Comparison of ENCODE assay signal across 9 mouse cellular contexts in genomic region chr11:35798495-35798820, GRCm38 (mm10). TPM values are rescaled to one million over a fixed set of nuclear protein-coding genes. Genes with fewer than 3 reads are reported as not detected.
DNase-seq lines count a peak whose midpoint lies in the region; ATAC-seq and TF ChIP-seq lines count a peak whose summit lies in the region.
"Had no signal": no experiment of that assay in that cellular context is flagged by ENCODE, and none has a peak within 500 bp of the region (broad histone marks: within the 10 kb centered on the region; RNA-seq: fewer than 3 reads in every experiment).

No protein-coding gene starts in this region.

- TF ChIP-seq CTCF in heart, postnatal 0 days (IDR thresholded peaks at IDR 0.05; ENCODE audit: low read depth) = no peak
- TF ChIP-seq CTCF in heart, adult 2 months (IDR thresholded peaks at IDR 0.05) = no peak

- H3K36me3 ChIP-seq in heart, postnatal 0 days (replicated peaks; ENCODE audit: control insufficient read depth, insufficient read depth, low read length) = no peaks in the 10 kb centered on the region
- no peaks in the 10 kb centered on the region for H3K36me3 ChIP-seq in heart, adult 2 months (ENCODE audit: control insufficient read depth, insufficient read depth, low read length)
- H3K36me3 ChIP-seq: G1E had no signal

- H3K4me3 ChIP-seq in heart, postnatal 0 days (ENCODE audit: low read depth, low read length) = peak overlapping the region; percentile 18
- H3K4me3 ChIP-seq in heart, adult 2 months = no peak overlapping the region

- H3K27me3 ChIP-seq in heart, postnatal 0 days (ENCODE audit: control insufficient read depth, insufficient read depth, low read length) = peaks cover 49% of the 10 kb centered on the region
- H3K27me3 ChIP-seq in heart, adult 2 months (ENCODE audit: control insufficient read depth, insufficient read depth, low read length) = peaks cover 12% of the 10 kb centered on the region

- WGBS in heart, postnatal 0 days = 6% methylated on average over 23 of the region's 23 CpGs
- 4% methylated on average over 23 of the region's 23 CpGs for WGBS in heart, adult 2 months

- no peak for DNase-seq in heart, postnatal 0 days (ENCODE audit: low spot score)
- DNase-seq in heart, adult 2 months = no peak
- peak; percentile 88 to 89 for DNase-seq in cerebellum, postnatal 10 days
- peak; percentile 66 to 69 for DNase-seq in frontal cortex, postnatal 25 days (ENCODE audit: low spot score in 2 of 2)
- peak; percentile 46 to 77 for DNase-seq in left cerebral cortex, adult 9 months (ENCODE audit: low spot score in 2 of 2)
- peak; percentile 66 for DNase-seq in retina, embryonic 14.5 days (ENCODE audit: low spot score)
- no peak for DNase-seq in spleen, adult 12 weeks (ENCODE audit: low spot score)

- no peak overlapping the region for H3K9ac ChIP-seq in heart, postnatal 0 days (replicated peaks; ENCODE audit: low read depth, low read length)
- no peak overlapping the region for H3K9ac ChIP-seq in heart, adult 2 months (ENCODE audit: low read depth, low read length)

- no peak for TF ChIP-seq EP300 in heart, postnatal 0 days (IDR thresholded peaks at IDR 0.05; ENCODE audit: low read depth)
- no peak for TF ChIP-seq EP300 in heart, adult 2 months (IDR thresholded peaks at IDR 0.05; ENCODE audit: insufficient read depth, low read depth, low read length)

- H3K9me3 ChIP-seq in heart, postnatal 0 days (replicated peaks; ENCODE audit: control insufficient read depth, low read length) = no peaks in the 10 kb centered on the region

- no peaks in the 10 kb centered on the region for H3K4me1 ChIP-seq in heart, postnatal 0 days (ENCODE audit: control insufficient read depth, insufficient read depth)
- no peaks in the 10 kb centered on the region for H3K4me1 ChIP-seq in heart, adult 2 months (ENCODE audit: control insufficient read depth, insufficient read depth, low read length)

- no peak for ATAC-seq in heart, postnatal 0 days (ENCODE audit: insufficient read depth, low read depth)
- no peak for ATAC-seq in megakaryocyte-erythroid progenitor cell, adult 5-6 weeks (replicated peaks; ENCODE audit: low FRiP score, low TSS enrichment, poor library complexity, severe bottlenecking)

- intact Hi-C loops in heart, adult 2 months (cut with DNase I) = no loop called here

- H3K4me2 ChIP-seq in heart, postnatal 0 days (ENCODE audit: low read depth, low read length) = peak overlapping the region; percentile 43; the same call in 1 of the 2 replicates

- H3K27ac ChIP-seq in heart, postnatal 0 days (ENCODE audit: low read depth) = no peak overlapping the region
- H3K27ac ChIP-seq in heart, adult 2 months = no peak overlapping the region

- TF ChIP-seq POLR2A in heart, adult 2 months (IDR thresholded peaks at IDR 0.05; ENCODE audit: insufficient read depth, low read depth, low read length) = no peak

- no peaks in the 10 kb centered on the region for H3K79me2 ChIP-seq in heart, adult 2 months (replicated peaks; ENCODE audit: control insufficient read depth, insufficient read depth, low read length)

RNA-seq across cellular contexts. Expression of gene Fbll1, which starts 0.2 kb away (rescaled TPM):
- total RNA-seq in heart, postnatal 0 days (2014; rRNA removed; ENCODE audit: low replicate concordance) = not detected in 2 replicates
- not detected in 2 replicates for polyA plus RNA-seq in heart, postnatal 0 days (2015; fragmentation: Nextera tagmentation; extraction: Ambion mirVana)
- total RNA-seq in heart, adult 2 months (2021) = not detected
- polyA plus RNA-seq in heart, adult 2 months (2012; rRNA removed) = 0.12 TPM in 1 of 2 replicates, not detected in the other
- total RNA-seq in megakaryocyte-erythroid progenitor cell, adult 5-6 weeks (2014; fragmentation: Nextera tagmentation) = not detected in 2 replicates
- not detected in 2 replicates for total RNA-seq in megakaryocyte-erythroid progenitor cell, adult 5-6 weeks (2017)
- polyA plus RNA-seq: G1E had no signal

RNA-seq across cellular contexts. Expression of gene Pank3, which starts 29.2 kb away (rescaled TPM):
- total RNA-seq in heart, postnatal 0 days (2014; rRNA removed; ENCODE audit: low replicate concordance) = 23.0 and 28.6 TPM in 2 replicates
- polyA plus RNA-seq in heart, postnatal 0 days (2015; fragmentation: Nextera tagmentation; extraction: Ambion mirVana) = 5.9 and 6.3 TPM in 2 replicates
- total RNA-seq in heart, adult 2 months (2021) = 10 to 100 TPM; 19.4 to 21.8 TPM
- 4.8 and 10.9 TPM in 2 replicates for polyA plus RNA-seq in heart, adult 2 months (2012; rRNA removed)
- total RNA-seq in megakaryocyte-erythroid progenitor cell, adult 5-6 weeks (2014; fragmentation: Nextera tagmentation) = 14.3 and 15.7 TPM in 2 replicates
- 26.4 and 40.9 TPM in 2 replicates for total RNA-seq in megakaryocyte-erythroid progenitor cell, adult 5-6 weeks (2017)

RNA-seq across cellular contexts. Expression of gene Rars, which starts 35.8 kb away (rescaled TPM):
- total RNA-seq in heart, postnatal 0 days (2014; rRNA removed; ENCODE audit: low replicate concordance) = 16.9 and 22.7 TPM in 2 replicates
- polyA plus RNA-seq in heart, postnatal 0 days (2015; fragmentation: Nextera tagmentation; extraction: Ambion mirVana) = 38.0 and 38.7 TPM in 2 replicates
- total RNA-seq in heart, adult 2 months (2021) = 10 to 100 TPM; 36.3 to 37.4 TPM
- 11.7 and 21.8 TPM in 2 replicates for polyA plus RNA-seq in heart, adult 2 months (2012; rRNA removed)
- 99.7 and 111 TPM in 2 replicates for total RNA-seq in megakaryocyte-erythroid progenitor cell, adult 5-6 weeks (2014; fragmentation: Nextera tagmentation)
- 132 and 143 TPM in 2 replicates for total RNA-seq in megakaryocyte-erythroid progenitor cell, adult 5-6 weeks (2017)

Comparison
In these comparisons a context has a peak if more than half of its experiments do, and no peak if none do; other contexts are left out.
1. DNase-seq: peak in cerebellum, postnatal 10 days (2 of 2), frontal cortex, postnatal 25 days (2 of 2), left cerebral cortex, adult 9 months (2 of 2) and retina, embryonic 14.5 days (single experiment); none in heart, postnatal 0 days (single experiment), heart, adult 2 months (0 of 2) and spleen, adult 12 weeks (single experiment).